Mouse (Mus musculus) ES-E14 (cell line): ENCODE results near the gene Sdad1.

Experiments used
- CHD2 ChIP-seq: IDR thresholded peaks from 2 replicates; pipeline ENCODE4 v1.6.1; 2014; ENCODE audit warnings: mild to moderate bottlenecking, low read depth, low read length, inconsistent platforms
- MAFK ChIP-seq: IDR thresholded peaks from 2 replicates; pipeline ENCODE4 v1.6.1; 2014; ENCODE audit warnings: mild to moderate bottlenecking, low read depth, low read length, inconsistent platforms; ENCODE audit not compliant: insufficient read depth

DNA sequence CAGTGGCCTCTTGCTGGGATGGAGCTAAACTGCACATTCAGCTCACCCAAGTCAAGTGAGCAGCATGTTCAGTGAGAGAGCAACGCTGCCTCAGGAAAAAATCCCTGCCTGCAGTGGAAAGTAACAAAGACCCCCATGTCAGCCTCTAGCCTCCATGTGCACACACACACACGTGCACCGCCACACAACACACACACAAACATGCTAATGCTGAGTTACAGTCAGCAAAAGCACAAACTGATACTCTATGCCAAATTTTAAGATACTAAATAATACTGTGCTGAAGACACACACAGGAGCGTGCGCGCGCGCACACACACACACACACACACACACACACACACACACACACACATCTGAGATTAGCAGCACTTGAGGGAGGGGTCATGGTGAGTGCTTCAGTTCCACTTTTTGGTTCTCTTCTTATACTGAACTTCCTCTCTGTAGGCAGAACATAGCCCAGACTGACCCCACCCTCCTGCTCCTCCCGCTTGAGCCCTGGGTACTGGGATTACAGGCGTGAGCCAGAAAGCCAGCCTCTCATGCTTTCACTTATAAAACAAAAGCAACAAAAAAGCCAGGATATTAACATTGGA, 31.2 kb downstream of the Sdad1 start:
- TF ChIP-seq CHD2: no peak
- no peak for TF ChIP-seq MAFK
